Mouse (Mus musculus) adipocyte (in vitro differentiated cells): ENCODE results near the gene Krtap14.

Source experiments
- DNase-seq: peaks from one replicate; pipeline ENCODE4 v3.0.0-alpha.2; 2016; ENCODE audit warnings: low spot score

Krtap14 gene

DNA sequence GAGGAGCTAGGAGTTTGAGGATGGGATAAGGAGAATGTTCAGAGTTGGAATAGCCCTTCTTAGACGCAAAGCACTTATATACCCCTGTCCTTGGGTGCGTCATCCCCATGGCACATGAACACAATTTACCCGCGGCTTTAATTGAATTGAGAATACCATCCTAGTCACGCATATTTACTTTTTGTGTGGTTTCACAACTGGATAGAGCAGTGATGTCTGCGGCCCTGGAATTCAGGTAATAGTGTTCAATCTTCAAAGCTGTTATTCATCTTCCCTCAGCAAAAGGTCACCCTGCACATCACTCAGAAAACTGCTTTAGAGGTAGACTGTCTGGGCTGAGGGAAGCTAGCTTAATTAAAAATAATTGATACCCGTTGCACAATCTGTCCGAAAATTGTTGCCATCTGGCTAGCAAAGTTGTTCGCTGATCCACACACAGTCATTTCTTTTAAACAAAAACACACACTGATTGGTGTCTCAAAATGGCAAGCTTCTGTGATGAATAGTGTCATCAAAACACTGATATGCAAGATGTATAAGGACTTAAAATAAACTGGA lies at the start of gene Krtap14:
TSS of gene Krtap14 (minus strand) at position 51 of the 558 bp plus-strand sequence.
- no peak for DNase-seq

DNA sequence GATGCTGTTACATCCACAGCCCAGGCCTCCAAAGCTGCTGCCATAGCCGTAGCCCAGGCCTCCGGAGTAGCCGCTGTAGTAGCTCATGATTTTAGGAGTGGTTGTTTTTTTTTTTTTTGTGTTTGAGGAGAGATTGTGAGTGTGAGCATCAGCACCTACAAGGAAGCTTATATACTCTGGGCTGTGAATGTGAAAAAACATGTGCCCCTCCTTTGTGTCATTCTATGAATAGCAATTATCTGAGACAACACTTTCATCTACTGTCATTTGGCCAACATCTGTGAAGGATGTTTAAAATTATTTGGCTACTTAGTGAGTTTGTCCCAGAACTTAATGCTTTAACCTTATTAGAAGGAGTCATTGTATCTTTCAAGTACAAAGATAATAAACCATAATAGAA lies 48.2 kb upstream of the Krtap14 start, which contains the start of gene Krtap19-2:
TSS of gene Krtap19-2 (minus strand) at position 101 of the 400 bp plus-strand sequence.
- no peak for DNase-seq

DNA sequence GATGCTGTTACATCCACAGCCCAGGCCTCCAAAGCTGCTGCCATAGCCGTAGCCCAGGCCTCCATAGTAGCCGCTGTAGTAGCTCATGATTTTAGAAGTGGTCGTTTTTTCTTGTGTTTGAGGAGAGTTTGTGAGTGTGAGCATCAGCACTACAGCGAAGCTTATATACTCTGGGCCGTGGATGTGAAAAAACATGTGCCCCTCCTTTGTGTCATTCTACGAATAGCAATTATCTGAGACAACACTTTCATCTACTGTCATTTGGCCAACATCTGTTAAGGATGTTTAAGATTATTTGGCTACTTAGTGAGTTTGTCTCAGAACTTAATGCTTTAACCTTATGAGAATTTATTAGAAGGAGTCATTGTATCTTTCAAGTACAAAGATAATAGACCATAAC lies 43.4 kb upstream of the Krtap14 start, which contains the start of gene Krtap19-1:
TSS of gene Krtap19-1 (minus strand) at position 101 of the 400 bp plus-strand sequence.
- DNase-seq = no peak

DNA sequence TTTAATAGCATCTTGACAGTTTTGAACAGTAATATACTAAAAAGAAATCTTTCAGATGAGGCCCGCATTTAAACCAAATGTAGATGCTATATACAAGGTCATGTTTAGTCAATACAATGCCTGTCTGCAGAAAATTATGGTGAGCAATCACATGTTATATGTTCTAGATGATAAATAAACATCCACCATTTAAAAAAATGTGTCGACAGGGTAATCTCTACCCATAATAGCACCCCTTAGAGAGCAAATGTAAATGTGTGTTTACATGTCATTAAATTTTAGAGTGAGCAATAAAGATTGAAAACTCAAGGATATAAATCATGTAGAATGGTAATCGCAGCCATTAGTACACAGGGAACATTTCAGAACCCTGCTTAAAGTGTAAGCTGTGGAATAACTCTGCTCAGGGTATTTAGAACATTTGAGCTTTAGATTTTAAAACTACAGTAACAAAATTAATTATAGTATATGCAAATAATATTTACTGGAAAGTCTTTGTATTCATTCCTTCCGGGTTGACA lies 39.0 kb upstream of the Krtap14 start:
- DNase-seq = no peak

GRCm38 (mm10) chr16:88851450-88851849 lies 25.5 kb upstream of the Krtap14 start:
- DNase-seq = peak; percentile 33

- no peak for DNase-seq
These were observed 22.6 kb upstream of the Krtap14 start for GRCm38 (mm10) chr16:88848558-88848957.

DNA sequence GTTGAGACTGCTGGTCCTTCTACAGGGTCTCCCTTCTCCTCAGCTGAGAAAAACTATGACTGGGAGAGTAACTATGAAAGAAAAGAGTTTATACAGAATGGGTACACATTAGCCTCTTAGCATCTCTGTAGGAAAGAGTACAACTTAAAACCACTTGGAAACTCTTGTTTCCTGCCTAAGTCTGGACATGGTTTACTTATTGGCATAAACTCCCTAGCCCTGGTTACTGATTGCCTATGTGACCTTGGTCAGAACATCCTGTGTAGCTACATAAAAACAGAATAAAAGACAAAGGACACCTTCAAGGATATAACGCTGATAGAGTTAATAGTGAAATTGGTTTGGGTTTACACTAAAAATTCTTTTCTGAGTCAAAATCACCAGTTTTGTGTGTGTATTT lies 21.4 kb upstream of the Krtap14 start:
- no peak for DNase-seq

DNA sequence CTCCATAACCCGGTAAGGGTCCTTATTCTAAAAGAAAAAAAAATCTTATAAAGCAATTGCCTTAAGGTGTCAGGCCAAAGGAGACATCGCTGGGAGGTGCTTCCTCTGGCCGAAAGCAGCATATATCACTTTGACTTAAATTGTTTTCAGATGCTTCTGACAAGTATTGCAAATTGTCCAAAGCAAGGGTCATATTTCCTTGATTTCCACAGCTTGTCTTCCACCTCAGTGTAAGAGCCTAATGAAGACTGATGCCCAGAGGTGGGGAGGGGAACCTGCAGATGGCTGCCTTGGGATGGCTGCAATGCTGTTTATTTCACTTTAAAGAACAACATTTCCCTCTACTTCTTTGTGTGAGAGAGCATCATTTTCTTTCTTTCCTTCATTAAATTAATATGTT lies 1.0 kb upstream of the Krtap14 start:
- no peak for DNase-seq

DNA sequence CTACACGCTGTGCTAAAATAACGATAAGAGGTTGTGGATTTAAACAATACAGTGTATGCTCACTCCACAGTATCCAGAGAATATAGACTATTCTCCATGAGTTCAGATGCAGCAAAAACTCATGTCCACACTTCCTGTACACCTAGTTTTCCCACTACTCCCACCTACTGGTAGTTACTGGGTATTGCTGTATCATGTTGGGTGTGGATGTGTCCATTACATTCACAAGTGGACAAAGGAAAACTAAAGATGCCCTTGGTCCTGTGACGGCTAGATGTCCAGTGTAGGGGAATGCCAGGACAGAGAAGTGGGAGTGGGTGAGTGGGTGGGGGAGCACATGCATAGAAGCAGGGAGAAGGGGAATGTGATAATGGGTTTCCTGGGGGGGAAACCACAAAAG lies 2.2 kb downstream of the Krtap14 start:
- no peak for DNase-seq

DNA sequence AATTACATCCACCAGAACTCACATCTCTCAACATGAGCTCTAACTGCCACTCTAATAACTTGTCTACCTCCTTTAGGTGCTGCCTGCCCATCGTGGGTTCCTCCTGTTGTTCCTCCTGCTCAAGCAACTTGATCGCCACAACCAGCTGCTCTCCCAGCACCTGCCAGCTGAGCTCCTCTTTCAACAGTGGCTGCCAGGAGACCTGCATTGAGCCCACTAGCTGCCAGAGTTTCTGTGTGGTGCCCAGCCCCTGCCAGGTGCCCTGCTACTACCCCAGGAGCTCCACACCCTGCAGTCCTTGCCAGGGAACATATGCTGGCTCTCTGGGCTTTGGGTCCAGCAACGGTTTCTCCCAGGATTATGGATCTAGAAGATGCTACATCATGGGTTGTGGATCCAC lies 5.9 kb downstream of the Krtap14 start, which contains the start of gene Krtap15:
TSS of gene Krtap15 (plus strand) at position 150 of the 400 bp plus-strand sequence.
- no peak for DNase-seq

GRCm38 (mm10) chr16:88811827-88812226 lies 14.1 kb downstream of the Krtap14 start, which contains the start of gene Gm20741:
Gene Gm20741 (minus strand): TSS chr16:88812220.
- no peak for DNase-seq

DNA sequence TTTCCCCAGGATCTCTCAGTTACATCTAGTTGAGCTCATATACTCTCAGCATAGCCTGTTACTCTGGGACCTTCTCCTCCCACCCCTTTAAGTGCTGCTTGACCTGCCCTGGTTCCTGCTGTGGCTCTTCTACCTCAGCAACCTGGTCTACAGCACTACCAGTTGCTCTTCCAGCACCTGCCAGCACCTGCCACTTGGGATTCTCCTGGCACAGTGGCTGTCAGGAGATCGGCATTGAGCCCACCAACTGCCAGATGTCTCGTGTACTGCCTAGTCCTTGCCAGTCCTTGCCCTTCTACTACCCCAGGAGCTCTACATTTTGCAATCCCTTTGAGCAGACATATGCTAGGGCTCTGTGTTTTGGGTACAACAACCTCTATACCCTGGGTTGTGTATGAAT lies 39.2 kb downstream of the Krtap14 start:
- no peak for DNase-seq

DNA sequence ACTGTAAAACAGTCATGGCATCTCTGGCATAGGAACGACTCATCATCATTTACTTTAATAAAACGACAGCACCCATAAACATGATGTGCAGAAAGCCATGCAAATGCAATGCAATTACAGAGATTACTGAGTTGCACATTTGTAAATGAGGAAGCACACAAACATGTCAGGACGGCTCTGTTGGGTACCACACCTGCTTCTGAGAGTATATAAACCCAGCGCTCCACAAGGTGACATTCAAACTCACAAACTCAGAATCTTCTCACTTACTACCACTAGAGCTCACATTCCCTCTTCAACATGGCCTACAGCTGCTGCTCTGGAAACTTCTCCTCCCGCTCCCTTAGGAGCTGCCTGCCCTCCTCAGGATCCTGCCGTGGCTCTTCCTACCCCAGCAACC lies 48.3 kb downstream of the Krtap14 start, which contains the start of gene Gm5965:
TSS of gene Gm5965 (plus strand) at position 301 of the 400 bp plus-strand sequence.
- DNase-seq = no peak

GRCm38 (mm10) chr16:88774106-88774505 lies 51.8 kb downstream of the Krtap14 start, which contains the start of gene 2310057N15Rik:
Gene 2310057N15Rik (minus strand): TSS chr16:88774206.
- DNase-seq = no peak
